Mouse (Mus musculus): ENCODE measurements at regions not wholly inside any gene's neighbourhood (a gene's known extent, or its start where the extent isn't known, plus 50 kb on each side); places are given as distances from the start of the nearest gene placed in this dataset.

DNA sequence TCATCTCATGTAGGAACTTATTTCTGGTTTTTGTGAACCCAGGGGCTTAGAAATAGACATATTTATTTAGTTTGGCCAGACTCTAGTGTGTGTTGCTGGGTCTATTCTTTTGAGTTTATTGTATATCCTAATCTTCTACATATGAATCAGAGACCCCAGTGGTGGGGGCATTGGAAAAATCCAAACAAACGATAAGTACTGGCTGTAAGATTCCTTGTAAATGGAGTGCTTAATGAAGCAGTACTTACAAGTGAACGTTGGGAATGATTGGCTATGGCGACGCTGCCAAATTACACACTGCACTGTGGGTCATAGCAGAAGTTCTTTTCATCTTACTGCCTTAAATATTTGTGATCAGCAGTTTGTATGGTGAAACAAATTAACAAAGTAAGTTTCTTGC is 289.0 kb downstream of the Meis1 start:
- DNase-seq: no peak
- intact Hi-C loops (cut with DNase I): no loop called here

DNA sequence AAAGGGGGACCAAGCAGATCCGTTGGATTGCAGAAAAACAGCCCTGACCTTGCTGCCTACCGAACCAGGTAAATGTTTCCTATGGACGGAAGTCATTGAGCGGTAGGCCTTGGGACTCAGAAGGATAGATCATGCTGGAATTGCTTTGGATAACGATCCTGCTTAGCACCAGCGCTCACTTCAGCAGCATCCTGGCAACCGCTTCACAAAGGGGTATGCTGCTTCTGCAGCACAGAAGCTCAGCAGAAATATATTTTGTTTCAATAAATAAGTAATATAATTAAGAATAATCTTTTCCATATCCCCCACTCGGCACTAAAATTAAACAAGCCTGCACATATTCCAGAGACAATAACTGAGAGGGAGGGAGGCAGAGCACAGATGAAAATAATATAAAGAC is 296.0 kb downstream of the Meis1 start:
- no peak for DNase-seq
- intact Hi-C loops (cut with DNase I): no loop called here

DNA sequence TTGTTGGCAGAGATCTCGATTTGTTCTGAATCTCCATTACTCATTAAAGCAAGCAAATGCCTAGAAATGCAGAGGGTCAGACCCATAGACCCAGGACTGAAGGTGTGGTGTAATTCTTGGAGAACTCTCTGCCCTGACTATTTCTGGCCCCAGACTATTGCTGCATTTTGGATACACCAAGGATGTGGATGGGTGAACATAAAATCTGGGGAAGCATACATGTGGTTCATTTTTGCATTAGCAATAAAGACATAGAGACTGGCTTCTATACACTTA is 303.0 kb downstream of the Meis1 start:
- DNase-seq: no peak
- intact Hi-C loops (cut with DNase I): no loop called here

DNA sequence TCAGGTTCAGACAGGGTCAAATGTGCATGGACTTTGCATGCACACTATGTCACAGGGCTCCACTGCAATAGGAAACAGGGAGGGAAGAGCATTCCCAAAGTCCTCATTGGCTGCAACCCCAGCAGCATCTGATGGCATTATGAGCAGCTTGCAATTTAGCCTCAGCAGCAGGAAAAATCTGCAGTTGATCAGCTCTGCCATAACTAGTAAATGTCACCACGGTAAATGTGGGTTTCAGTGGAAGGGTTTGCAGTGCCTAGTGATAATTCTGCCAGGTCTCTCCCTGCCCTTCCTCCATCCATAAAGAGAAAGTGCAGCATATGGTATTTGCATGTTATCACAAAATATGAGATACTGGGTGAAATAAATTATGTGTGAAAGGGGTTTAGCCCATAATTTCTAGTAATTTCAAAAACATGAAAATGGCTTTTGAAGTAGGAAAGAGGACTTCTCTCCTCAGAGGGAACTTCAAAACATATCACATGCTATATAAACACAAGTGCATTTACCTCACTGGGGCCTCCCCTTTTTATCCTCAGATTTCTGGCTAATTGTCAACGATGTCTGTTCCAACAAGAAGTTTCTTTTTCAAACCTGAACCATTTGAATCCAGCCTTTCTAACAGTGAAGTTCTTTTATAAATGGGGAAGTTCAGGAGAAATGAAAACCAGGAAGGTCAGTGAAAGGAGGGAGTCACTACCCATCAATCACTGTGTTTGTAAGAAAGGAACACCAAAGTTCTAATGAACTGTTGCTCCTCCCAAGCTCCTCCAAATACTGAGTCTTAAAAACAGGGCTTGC is 303.5 kb downstream of the Meis1 start:
- intact Hi-C loops (cut with DNase I): no loop called here
- no peak for DNase-seq

DNA sequence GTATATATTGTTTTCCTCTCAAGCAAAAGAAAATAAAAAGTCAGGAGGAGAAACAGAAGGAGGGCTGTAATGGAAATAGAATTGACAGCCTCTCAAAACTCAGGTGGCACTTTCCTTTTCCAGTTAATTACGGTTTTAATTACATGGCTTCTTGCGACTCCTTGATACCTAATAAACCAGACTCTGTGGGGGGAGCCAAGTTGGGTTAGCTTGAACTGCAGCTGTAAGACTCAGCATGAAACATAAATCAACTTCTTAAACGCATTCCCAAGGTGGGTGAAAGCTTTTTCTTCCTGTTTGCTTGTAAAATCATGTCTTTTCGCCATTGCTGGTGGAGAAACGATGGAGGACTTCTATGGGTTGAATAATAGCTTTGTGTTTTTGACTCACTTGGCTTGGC is 304.4 kb downstream of the Meis1 start:
- intact Hi-C loops (cut with DNase I): no loop called here
- no peak for DNase-seq

DNA sequence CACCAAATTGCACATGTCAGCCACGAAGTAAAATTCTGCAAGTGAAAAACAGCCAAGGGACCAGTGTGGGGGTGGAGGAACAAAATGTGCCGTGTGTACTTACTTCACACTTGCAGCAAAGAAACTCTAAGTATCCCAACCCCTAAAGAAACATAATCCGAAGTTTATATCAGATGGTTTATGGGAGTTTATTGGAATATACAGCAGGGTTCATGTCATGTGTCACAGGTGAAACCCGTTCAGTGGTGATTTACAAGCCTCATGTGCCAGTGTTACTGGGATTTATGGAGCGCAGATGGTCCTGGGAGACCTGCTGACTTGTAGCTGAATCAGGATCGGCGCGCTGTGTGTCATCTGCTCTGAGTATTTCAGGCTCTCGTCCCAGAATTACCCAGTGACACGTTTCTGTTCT is 306.1 kb downstream of the Meis1 start:
- intact Hi-C loops (cut with DNase I): no loop called here
- DNase-seq: no peak

DNA sequence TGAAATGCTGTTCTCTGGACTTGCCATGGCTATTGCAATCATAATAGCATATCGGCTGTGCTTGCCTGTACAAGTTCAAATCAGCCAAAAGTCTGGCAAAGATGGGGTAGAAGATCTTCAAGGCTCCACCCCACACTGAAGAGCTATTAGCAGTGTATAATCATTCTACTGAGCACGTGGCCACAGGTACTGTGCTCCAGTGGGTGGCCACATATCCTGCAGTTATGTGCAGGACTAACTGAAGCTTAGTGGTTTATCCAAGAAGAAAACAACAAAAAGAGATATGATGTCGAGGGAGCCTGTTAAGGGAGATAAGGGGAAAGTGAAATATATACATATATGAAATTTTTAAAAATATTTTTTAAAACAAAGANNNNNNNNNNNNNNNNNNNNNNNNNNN is 309.2 kb downstream of the Meis1 start:
- no peak for DNase-seq
- intact Hi-C loops (cut with DNase I): no loop called here

DNA sequence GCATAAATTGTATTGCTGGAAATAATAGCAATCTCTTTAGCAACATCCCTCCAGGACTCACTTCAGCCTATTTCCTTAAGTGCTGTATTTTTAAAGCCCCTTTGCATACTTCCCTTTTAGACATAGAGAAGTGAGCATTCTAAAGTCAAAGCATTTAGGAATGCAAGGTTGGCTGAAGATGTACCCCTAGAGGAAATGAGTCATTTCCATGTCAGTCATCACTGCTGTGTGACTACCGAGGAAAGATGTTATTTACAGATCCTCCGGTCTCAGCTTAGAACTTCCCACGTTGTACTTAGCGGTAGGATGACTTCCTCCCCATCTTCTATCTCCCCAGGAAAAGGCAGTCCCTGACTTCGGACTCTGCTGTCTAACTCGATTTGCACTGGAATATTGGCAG is 337.2 kb downstream of the Meis1 start:
- DNase-seq: no peak
- intact Hi-C loops (cut with DNase I): no loop called here

DNA sequence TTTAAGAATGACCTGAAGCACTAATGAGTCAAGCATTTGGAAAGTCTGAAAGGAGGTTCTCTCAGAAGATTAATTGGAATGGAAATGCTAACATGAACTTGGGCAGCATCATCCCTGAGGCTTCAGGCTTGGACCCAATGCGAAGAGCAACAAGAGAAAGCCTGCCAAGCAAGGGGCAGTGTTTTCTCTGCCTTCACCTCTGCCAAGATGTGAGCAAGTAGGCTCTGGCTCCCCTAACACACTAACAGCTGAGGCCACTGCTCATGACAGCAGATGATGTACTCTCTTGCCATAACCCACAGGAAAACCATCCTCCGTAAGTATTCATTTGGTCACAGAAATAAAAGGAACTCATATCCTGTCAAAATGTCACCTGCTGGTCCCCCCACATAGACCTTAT is 341.9 kb downstream of the Meis1 start:
- intact Hi-C loops (cut with DNase I): no loop called here

DNA sequence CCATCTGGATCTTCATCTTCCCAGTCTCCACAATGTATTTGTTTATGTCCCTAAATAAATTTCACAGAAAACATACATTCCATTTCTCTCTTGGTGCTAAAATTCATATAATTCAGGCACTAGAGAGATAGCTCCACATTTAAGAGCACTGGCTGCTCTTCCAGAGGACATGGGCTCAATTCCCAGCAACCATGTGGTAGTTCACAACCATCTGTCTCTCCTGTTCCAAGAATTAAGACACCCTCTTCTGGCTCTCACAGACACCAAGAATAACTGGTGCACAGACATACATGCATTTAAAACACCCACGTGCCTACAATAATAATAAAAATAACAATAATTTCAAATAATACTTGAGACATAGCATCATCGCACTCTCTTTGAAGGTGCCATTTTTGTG is 347.8 kb downstream of the Meis1 start:
- no peak for DNase-seq
- intact Hi-C loops (cut with DNase I): no loop called here

More for the DNA sequence above, 341.9 kb downstream of the Meis1 start:
- no peak for DNase-seq

DNA sequence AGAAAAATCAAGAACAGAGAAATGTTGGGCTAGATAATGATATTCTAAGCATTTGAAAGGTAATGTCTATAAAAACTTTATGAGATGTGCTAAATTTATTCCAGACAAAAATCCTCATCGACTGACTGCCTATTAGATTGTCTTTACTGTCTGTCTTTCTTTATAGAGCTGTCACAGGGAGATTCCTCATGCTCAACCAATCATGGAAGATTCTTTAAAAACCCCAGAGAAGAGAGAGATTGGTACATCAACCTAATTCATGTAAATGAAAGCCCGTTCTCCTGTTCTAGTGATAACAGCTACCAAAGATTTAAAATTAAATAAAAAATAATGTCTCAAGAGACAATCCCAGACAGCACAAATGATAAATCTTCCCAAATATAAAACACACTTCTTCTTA is 349.5 kb downstream of the Meis1 start:
- no peak for DNase-seq
- intact Hi-C loops (cut with DNase I): no loop called here

DNA sequence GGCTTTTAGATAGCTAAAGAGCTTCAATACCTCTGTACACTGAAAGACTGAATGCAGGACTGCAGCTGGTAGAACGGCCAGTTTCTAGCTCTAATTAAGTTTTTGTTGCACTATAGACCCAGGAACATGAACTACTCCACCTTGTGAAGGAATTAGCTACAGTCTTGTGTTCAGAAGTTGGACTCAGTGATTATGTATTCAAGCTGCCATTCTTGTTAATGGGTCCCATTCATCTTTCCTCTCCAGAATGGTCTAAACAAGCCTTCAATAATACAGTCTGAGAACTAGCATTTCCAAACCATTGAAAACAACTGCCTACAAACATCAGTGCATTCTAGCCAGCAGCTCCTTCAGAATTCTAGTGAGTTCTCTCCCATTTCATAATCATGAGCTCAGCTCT is 362.4 kb downstream of the Meis1 start:
- intact Hi-C loops (cut with DNase I): no loop called here
- DNase-seq: no peak

DNA sequence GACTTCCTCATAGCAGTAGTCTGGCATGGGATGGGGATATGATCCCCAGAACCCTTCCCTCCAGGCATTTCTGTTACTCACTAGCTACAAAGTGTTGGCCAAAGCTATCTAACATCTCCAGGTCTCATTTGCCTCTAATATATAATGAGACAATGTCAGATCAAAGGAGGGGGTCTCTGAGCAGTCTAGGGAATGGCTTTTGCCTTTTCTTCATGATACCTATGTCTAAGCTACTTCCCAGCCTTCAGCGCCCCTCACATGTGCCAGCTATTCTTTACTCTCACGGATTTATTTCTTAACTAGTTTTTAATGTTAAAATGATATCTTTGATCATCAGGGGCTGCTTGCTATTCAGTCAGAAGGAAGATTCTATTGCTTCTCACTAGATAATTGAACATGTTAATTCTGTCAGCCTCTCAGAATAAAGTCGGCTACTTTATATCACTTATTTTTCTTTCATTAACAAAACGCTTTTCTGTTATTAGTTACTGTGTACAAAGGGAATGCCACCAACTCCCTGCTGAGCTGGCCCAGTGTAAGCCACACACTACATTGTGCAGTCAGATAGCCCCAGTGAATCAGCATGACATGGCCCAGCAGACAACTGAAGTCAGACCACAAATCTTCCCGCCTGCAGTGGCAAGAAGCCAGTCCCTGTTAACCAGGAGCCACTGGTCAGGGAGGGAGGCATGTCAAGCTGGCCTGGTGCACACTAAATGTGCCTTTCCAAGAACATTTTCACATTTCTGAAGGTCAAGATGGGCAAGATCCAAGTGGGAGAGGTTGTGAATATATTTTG is 386.6 kb downstream of the Meis1 start:
- intact Hi-C loops (cut with DNase I): no loop called here
- DNase-seq: peak in 1 of 2 experiments; percentile 3

DNA sequence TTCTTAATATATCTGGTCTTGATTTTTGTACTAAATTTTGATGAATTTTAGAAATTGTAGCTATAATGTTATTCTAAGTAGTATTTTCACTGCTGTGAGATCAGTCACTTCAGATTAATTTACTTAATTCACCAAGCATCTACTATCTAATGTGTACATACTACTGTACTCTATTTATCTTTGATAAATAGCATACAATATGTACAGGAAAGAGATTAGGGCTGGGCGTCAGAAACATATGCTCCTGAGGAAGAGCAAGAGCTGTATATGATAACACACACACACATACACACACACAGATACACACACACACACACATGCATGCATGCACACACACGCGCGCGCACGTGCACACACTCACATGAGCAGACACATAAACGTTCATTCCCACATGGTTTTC is 387.2 kb downstream of the Meis1 start:
- no peak for DNase-seq
- intact Hi-C loops (cut with DNase I): no loop called here

DNA sequence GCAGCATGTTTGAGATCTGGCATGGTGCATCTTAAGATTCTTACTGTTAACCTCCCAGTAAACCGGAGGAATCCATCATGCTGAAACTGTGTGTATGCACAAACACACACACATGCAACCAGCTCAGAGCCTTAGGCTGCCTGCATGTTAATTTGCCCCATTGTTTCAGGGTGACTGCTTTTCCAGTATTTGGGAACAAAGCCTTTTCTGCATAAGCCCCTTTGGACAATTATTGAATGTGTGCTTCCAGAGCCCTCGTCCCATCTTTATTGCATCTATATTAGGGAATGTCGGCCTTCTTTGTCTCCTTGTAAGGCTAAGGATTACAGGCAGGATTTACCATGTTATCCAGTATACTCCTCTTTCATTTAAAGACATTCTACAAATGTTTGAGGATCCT is 397.0 kb downstream of the Meis1 start:
- DNase-seq: no peak
- intact Hi-C loops (cut with DNase I): no loop called here

DNA sequence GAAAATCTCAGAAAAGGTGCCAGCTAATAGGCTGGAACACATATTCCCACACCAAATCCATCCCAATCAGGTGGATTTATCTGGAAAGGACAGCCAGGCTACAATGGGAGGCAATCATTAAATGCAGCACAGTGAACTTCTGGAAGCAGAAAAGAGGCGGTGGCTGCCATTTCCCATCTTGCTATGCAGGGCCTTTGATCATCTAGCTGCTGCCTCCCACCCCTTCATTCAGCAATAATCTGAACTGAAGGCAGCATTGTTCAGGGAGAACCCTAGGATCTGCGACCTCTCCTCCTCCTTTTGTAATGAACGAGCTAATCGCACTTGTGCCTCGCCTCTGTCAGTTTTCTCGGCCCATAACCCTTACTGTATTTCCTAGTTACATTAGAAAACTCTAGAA is 413.9 kb downstream of the Meis1 start:
- DNase-seq: no peak
- intact Hi-C loops (cut with DNase I): no loop called here

DNA sequence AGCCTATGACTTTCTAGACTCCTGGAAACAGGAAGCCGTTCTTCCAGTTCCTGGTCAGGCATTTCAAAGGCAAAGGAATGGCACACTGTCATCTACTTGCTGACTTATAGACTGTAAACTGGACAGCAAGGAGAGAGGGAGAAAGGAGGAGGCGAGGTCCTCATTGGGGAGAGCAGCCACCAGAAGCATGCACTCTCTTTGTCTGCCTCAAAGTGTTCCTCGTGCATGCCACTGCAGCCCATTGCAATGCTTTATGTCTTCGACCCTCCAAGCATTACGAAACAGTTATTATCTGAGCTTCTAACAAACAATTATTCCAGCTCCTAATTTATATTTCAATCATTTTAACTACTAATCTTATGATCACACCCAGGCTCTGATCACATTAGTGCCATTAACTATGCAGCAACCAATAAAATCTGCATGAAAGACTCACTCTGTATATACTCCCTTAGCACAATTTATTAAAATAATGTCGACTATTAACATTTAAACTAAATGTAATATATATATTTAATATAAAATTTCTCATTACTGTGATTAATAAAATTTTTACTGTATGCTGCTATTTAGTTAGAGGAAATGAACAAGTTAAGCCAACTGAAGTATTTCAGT is 417.1 kb downstream of the Meis1 start:
- intact Hi-C loops (cut with DNase I): no loop called here

DNA sequence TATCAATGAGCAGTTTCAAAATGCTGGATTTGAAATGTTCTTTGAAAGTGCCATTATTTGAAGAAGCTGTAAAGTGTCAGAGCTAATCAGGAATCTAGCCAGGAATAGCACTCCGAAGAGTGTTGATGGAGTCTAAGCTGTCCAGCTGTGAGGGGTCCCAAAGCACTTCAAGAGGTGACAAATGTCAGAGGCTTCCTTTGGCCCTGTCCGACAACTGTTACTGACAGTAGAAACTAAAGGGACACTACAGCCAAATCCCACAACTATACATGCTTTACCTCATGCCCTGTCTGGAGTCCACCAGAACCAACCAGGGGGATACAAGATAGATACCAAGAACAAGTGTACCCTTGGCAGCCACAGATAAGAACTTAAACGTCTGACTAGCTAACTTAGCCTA is 420.4 kb downstream of the Meis1 start:
- intact Hi-C loops (cut with DNase I): no loop called here
- no peak for DNase-seq

More for the DNA sequence above, 417.1 kb downstream of the Meis1 start:
- no peak for DNase-seq

DNA sequence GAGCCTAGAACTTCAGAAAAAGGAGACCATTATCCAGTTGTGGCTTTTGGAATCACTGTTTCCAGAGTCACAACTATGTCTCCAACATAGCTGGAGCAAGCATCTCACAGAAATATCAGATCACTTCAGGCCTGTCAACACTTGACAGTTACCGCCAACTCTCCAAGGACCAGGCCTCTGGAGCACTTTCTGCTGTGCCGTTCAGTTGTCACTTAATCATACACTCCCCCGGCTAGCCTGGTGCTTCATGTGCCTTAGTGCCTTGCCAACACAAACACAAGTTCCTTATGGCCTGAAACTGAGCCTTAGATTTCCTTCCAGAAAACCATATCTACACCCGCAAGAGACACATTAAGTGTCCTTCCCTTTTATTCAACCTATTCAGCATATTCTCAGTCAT is 421.8 kb downstream of the Meis1 start:
- peak; percentile 7 to 28 for DNase-seq
- intact Hi-C loops (cut with DNase I): no loop called here

DNA sequence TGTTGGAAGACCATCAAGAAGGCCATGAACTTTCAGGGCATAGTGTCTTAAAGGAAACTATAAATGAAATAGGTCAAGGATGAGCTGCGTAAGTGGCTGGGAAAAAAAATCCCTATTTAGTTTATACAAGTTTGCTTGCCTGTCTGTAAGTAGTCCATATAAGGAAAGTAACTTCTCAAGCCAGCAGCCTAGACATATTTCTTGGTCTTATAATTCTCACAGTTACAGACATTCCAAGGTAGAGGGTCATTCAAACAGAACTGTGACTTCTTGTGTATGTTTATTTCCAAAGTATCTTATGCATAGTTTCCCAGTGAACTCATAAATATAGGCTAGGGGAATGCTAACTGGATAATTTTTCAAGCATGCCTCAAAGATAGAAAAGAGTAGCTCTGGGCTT is 428.3 kb downstream of the Meis1 start:
- DNase-seq: no peak
- intact Hi-C loops (cut with DNase I): no loop called here

DNA sequence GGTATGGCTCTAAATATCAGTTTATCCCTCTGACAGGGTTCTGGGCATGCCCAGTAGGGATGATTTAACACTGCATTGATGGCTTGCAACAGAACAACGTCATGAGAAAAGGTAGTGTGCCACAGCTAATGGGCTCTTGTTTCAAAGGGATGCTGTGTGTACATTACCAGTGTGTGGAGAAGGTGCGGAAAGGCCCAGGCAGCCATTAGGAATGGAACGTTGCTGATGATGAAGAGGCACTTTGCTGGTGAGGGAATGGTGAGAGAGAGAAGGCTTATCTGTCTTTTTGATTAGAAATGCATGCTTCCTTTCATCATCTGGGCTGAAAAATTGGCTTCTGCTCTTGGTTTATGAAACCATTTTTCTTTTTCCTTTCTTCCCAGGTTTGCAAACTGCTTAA is 432.3 kb downstream of the Meis1 start:
- intact Hi-C loops (cut with DNase I): no loop called here
- DNase-seq: no peak

DNA sequence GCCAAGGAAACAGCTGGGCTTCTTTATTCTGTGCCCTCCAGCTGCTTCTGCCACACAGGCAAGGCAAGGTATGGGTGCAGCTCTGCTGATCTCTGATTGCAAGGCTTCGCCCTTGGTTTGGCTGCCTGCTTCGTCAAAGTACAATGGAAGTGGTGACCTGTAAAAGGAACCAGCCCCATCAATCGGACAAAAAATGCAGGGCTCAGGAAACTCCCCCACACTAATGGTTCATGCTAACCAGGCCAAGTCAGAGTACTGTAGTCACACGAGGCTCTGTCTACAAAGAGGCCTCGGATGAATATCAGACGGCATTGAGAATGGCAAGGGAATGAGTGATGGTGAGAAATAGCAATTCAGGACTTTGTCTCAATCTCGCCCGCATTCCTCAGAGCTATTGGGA is 433.8 kb downstream of the Meis1 start:
- no peak for DNase-seq
- intact Hi-C loops (cut with DNase I): no loop called here
